Mouse (Mus musculus): ENCODE measurements around the gene Casc3. TPM values are rescaled to one million over a fixed set of nuclear protein-coding genes. Genes with fewer than 3 reads are reported as not detected.
"Not testable (repeated sequence)": the region's sequence is repeated elsewhere in the genome, so short reads cannot be mapped to it uniquely, and the experiment has no call there.

Gene Casc3
- polyA plus RNA-seq, 1 experiment from 2014 or later = 42.8 TPM

GRCm38 (mm10) chr11:98810686-98811085 is 6.0 kb downstream of the Casc3 start:
- ATAC-seq (ENCODE audit: insufficient read depth) (no peak), DNase-seq (peak; percentile 72)
- TF ChIP-seq CTCF (IDR thresholded peaks at IDR 0.05; ENCODE audit: low read depth) = no peak
- peaks cover 65% of the 10 kb centered on the region for H3K36me3 ChIP-seq (ENCODE audit: insufficient read depth)
- H3K27me3 ChIP-seq (ENCODE audit: insufficient read depth, low read length) = no peaks in the 10 kb centered on the region
- no peaks in the 10 kb centered on the region for H3K9me3 ChIP-seq (ENCODE audit: low read depth, low read length)
- H3K4me3 ChIP-seq (ENCODE audit: low read depth, low read length) = peak overlapping the region; percentile 84
- peak overlapping the region; percentile 89 for H3K9ac ChIP-seq
- 29% methylated on average over 7 of the region's 7 CpGs for WGBS
- H3K27ac ChIP-seq (ENCODE audit: low read depth) = peak overlapping the region; percentile 96; the same call in 1 of the 2 replicates
- peaks cover 9% of the 10 kb centered on the region for H3K4me1 ChIP-seq (ENCODE audit: insufficient read depth)
- H3K4me2 ChIP-seq = peak overlapping the region; percentile 72

DNA sequence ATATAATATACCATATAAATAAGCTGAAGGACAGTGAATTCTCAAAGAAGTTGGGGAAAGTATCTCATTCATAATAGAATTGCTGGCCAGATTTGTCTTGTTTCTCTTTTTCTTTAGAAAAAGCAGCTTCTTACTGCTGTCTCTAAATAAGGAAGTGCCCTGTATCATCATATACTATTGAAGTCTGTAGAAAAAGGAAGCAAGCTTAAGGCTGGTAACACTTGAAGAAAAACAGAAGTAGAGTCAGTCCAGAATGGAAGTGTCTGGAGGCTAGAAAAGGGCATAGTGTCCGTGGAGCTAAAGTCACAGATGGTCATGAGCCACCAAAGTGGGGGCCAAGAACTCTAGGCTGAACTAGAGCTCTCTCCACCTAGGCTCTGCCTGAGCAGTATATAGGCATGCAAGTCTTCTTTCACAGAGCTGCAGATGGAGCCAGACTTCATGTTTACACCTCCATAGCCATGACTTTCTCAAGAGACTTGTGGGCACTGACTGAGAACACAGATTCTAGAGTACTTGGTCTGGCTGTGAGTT is 12.1 kb downstream of the Casc3 start:
- H3K4me2 ChIP-seq = no peak overlapping the region
- peaks cover 95% of the 10 kb centered on the region for H3K36me3 ChIP-seq (ENCODE audit: insufficient read depth)
- no peak for ATAC-seq (ENCODE audit: insufficient read depth)
- no peak overlapping the region for H3K27ac ChIP-seq (ENCODE audit: low read depth)
- DNase-seq = no peak
- no peak overlapping the region for H3K4me3 ChIP-seq (ENCODE audit: low read depth, low read length)
- no peak overlapping the region for H3K9ac ChIP-seq
- 92% methylated on average over 1 of the region's 1 CpGs for WGBS
- no peak for TF ChIP-seq CTCF (IDR thresholded peaks at IDR 0.05; ENCODE audit: low read depth)
- no peaks in the 10 kb centered on the region for H3K4me1 ChIP-seq (ENCODE audit: insufficient read depth)
- no peaks in the 10 kb centered on the region for H3K27me3 ChIP-seq (ENCODE audit: insufficient read depth, low read length)
- H3K9me3 ChIP-seq (ENCODE audit: low read depth, low read length) = no peaks in the 10 kb centered on the region

- Histone ChIP-seq H3K4me3 (ENCODE audit: low read depth, low read length) (no peak overlapping the region), H3K27me3 (ENCODE audit: insufficient read depth, low read length) (no peaks in the 10 kb centered on the region), H3K4me1 (ENCODE audit: insufficient read depth) (no peaks in the 10 kb centered on the region), H3K4me2 (no peak overlapping the region), H3K9me3 (ENCODE audit: low read depth, low read length) (no peaks in the 10 kb centered on the region), H3K36me3 (ENCODE audit: insufficient read depth) (peaks cover 97% of the 10 kb centered on the region), H3K9ac (no peak overlapping the region), H3K27ac (ENCODE audit: low read depth) (no peak overlapping the region)
- ATAC-seq (ENCODE audit: insufficient read depth) = no peak
- WGBS = 93% methylated on average over 5 of the region's 5 CpGs
- no peak for TF ChIP-seq CTCF (IDR thresholded peaks at IDR 0.05; ENCODE audit: low read depth)
- DNase-seq = no peak
Observed at GRCm38 (mm10) chr11:98820968-98821367, 16.3 kb downstream of the Casc3 start.

GRCm38 (mm10) chr11:98826071-98826470 is 21.4 kb downstream of the Casc3 start:
- not testable (repeated sequence) for H3K27ac ChIP-seq (ENCODE audit: low read depth); H3K27me3 ChIP-seq (ENCODE audit: insufficient read depth, low read length); H3K4me3 ChIP-seq (ENCODE audit: low read depth, low read length); ATAC-seq (ENCODE audit: insufficient read depth); H3K9me3 ChIP-seq (ENCODE audit: low read depth, low read length); DNase-seq; H3K9ac ChIP-seq; H3K4me2 ChIP-seq; H3K4me1 ChIP-seq (ENCODE audit: insufficient read depth)
- H3K36me3 ChIP-seq (ENCODE audit: insufficient read depth) = peaks cover 91% of the 10 kb centered on the region
- 93% methylated on average over 2 of the region's 2 CpGs for WGBS

GRCm38 (mm10) chr11:98827877-98828276 is 23.2 kb downstream of the Casc3 start:
- peaks cover 91% of the 10 kb centered on the region for H3K36me3 ChIP-seq (ENCODE audit: insufficient read depth)
- DNase-seq (no peak), ATAC-seq (ENCODE audit: insufficient read depth) (no peak)
- no peak overlapping the region for H3K9ac ChIP-seq
- no peaks in the 10 kb centered on the region for H3K4me1 ChIP-seq (ENCODE audit: insufficient read depth)
- WGBS = 88% methylated on average over 2 of the region's 2 CpGs
- no peak overlapping the region for H3K4me3 ChIP-seq (ENCODE audit: low read depth, low read length)
- no peak overlapping the region for H3K4me2 ChIP-seq
- H3K9me3 ChIP-seq (ENCODE audit: low read depth, low read length) = no peaks in the 10 kb centered on the region
- no peaks in the 10 kb centered on the region for H3K27me3 ChIP-seq (ENCODE audit: insufficient read depth, low read length)
- no peak for TF ChIP-seq CTCF (IDR thresholded peaks at IDR 0.05; ENCODE audit: low read depth)
- no peak overlapping the region for H3K27ac ChIP-seq (ENCODE audit: low read depth)

GRCm38 (mm10) chr11:98829091-98829775 is 24.5 kb downstream of the Casc3 start:
- Histone ChIP-seq H3K27ac (ENCODE audit: low read depth) (no peak overlapping the region), H3K36me3 (ENCODE audit: insufficient read depth) (peaks cover 91% of the 10 kb centered on the region), H3K9ac (no peak overlapping the region), H3K27me3 (ENCODE audit: insufficient read depth, low read length) (no peaks in the 10 kb centered on the region), H3K9me3 (ENCODE audit: low read depth, low read length) (no peaks in the 10 kb centered on the region), H3K4me3 (ENCODE audit: low read depth, low read length) (no peak overlapping the region), H3K4me1 (ENCODE audit: insufficient read depth) (no peaks in the 10 kb centered on the region), H3K4me2 (no peak overlapping the region)
- DNase-seq (peak; percentile 75), ATAC-seq (ENCODE audit: insufficient read depth) (no peak)
- peak; percentile 72 for TF ChIP-seq CTCF (IDR thresholded peaks at IDR 0.05; ENCODE audit: low read depth)
- WGBS = 65% methylated on average over 12 of the region's 12 CpGs

DNA sequence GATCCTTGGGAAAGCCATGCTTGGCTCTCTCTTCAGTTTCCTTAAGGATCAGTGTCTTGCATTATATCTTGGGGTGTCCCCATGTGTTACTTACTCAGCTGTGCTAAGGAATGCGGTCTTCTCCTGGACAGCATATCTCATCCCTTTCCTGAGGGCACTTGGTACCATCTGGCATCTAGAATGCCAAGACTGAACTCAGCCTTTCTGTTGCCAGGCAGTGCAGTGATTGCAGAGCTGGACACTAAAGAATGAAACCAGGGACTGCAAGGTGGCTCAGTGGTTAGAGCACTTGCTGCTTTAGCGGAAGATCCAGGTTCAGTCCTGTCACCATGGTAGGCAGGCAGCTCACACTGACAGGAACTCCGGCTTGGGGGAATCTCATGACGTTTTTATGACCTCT is 25.2 kb downstream of the Casc3 start:
- Histone ChIP-seq H3K36me3 (ENCODE audit: insufficient read depth) (peaks cover 89% of the 10 kb centered on the region), H3K27ac (ENCODE audit: low read depth) (no peak overlapping the region), H3K4me3 (ENCODE audit: low read depth, low read length) (no peak overlapping the region), H3K27me3 (ENCODE audit: insufficient read depth, low read length) (no peaks in the 10 kb centered on the region), H3K9me3 (ENCODE audit: low read depth, low read length) (no peaks in the 10 kb centered on the region), H3K4me2 (no peak overlapping the region), H3K9ac (no peak overlapping the region), H3K4me1 (ENCODE audit: insufficient read depth) (no peaks in the 10 kb centered on the region)
- no peak for TF ChIP-seq CTCF (IDR thresholded peaks at IDR 0.05; ENCODE audit: low read depth)
- DNase-seq (no peak), ATAC-seq (ENCODE audit: insufficient read depth) (no peak)
- 64% methylated on average over 4 of the region's 4 CpGs for WGBS

Data from lung, embryonic 14.5 days (tissue).